Mouse (Mus musculus): ENCODE results near the gene Slc17a5.
A peak's percentile ranks its signal among the peaks of the same experiment; 100 is the strongest.

Gene Slc17a5

DNA sequence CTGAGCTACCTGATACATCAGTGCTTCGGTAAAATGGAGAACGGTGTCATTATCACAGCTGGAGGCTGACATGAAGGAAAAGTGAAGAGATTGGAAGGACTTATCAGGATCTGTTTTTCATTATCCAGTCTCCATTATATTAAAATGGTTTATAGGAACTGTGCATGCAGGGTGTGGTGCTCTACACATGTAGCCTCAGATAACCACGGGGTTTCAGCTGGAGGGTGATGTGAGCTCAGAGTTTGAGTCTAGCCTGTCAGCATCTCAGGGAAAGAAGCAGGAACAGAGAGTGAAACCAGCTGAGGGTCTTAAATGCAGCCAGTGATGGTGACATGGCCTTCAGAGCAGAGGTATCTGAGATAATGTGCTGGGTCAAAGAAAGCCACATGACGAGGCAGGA is 28.4 kb downstream of the Slc17a5 start:
- DNase-seq (ENCODE audit: low read depth, low spot score): no peak

- DNase-seq (ENCODE audit: low read depth, low spot score): no peak
Observed at GRCm38 (mm10) chr9:78558586-78559214, 29.1 kb downstream of the Slc17a5 start.

DNA sequence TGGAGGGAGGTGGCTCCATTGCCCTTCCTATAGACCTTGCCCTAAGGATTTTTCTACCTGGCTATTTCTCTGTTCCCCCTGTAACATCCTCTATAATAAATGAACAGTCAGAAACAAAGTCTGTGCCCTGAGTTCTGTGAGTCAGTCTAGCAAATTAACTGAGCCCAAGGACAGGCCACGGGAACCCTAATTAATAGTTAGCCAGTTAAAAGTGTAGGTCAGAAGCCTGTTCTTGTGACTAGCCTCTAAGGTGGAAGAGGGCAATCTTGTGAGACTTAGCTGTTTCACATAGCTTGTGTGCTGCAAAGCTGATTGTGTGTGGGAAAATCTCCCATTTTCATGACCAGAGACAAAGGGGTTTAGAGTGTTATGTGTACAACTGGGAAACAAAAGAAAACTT is 30.8 kb downstream of the Slc17a5 start:
- DNase-seq (ENCODE audit: low read depth, low spot score): no peak

DNA sequence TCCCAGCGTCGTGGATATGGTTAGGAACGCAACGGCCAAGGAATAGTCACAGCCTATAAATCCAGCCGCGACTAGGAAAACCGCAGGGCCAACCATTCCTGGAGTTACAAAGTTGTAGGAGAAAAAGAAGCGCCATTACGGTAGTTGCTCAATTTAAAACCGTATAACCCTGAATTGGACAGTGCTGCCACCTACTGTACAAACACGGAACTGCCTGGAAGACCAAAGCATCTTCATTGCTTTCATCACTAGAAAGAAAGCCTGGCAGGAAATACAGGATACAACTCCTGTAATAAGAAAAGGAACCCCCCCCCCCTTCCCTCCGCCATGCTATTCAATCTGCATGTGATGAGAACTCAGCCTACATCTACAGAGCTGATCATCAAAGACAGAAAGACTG is 34.9 kb downstream of the Slc17a5 start:
- DNase-seq (ENCODE audit: low read depth, low spot score): peak; percentile 84

DNA sequence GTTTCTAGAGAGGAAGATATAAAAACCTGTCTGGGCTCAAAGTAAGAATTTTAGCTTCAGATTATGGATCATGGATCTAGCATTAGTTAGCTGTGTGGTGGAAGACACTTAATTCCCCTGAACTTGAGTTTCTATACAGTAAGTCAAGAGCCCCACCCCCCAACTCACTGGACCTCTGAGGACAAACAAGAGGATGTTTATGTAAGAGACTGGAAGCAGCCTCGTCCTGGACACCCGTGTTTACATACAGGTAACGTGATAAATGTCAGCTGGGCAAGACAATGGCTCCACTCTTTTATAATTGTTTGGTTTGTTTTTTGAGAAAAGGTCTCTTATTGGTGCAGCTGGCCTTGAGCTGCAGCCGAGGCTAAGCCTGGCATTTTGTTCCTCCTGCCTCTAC is 36.1 kb downstream of the Slc17a5 start:
- no peak for DNase-seq (ENCODE audit: low read depth, low spot score)

- DNase-seq (ENCODE audit: low read depth, low spot score): peak; percentile 55
Observed at GRCm38 (mm10) chr9:78547742-78548141, 40.1 kb downstream of the Slc17a5 start.

GRCm38 (mm10) chr9:78546944-78547343 is 40.9 kb downstream of the Slc17a5 start:
- DNase-seq (ENCODE audit: low read depth, low spot score): no peak

DNA sequence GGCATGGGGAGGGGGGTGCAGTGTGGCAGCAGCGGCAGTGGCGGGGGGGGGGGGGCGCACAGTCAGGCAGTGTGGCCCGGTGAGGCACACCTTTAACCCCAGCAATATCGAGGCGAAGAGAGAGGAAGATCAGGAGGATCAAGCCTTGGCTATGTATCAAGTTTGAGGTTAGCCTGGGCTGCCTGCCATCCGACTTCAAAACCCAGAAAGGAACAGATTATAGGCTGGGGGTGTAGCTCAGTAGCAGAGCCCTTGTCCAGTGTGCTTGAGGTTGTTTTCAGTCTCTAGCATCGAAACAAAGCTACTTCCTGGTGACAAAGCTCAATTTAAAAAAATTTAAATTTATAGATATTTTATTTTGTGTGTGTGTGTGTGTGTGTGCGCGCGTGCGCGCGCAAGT is 46.1 kb downstream of the Slc17a5 start:
- DNase-seq (ENCODE audit: low read depth, low spot score): no peak

DNA sequence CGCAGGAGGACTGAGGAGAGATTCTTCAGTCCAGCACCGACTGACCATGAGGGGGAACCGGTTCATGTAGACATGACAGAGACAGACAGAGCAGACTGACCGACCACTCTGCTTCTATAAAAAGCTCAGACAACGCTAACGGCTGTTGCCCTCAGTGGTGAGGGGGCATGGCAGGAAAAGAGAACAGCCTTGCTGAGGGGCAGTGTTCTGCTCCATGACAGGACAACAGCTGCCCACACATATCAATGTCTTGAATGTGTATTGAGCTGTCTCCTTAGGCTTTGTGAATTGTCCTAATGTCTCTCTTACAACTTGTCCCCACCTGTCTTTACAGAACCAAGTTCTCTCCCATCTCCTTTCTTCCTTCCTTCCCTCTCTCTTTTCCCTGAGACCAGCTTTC is 49.4 kb downstream of the Slc17a5 start:
- no peak for DNase-seq (ENCODE audit: low read depth, low spot score)

GRCm38 (mm10) chr9:78537154-78537873 is 50.5 kb downstream of the Slc17a5 start:
- DNase-seq (ENCODE audit: low read depth, low spot score): no peak

- no peak for DNase-seq (ENCODE audit: low read depth, low spot score)
Observed at GRCm38 (mm10) chr9:78534606-78535005, 53.2 kb downstream of the Slc17a5 start.

GRCm38 (mm10) chr9:78533296-78533935 is 54.4 kb downstream of the Slc17a5 start:
- DNase-seq (ENCODE audit: low read depth, low spot score): no peak

- no peak for DNase-seq (ENCODE audit: low read depth, low spot score)
Observed at GRCm38 (mm10) chr9:78532341-78532819, 55.5 kb downstream of the Slc17a5 start.

- no peak for DNase-seq (ENCODE audit: low read depth, low spot score)
Observed at GRCm38 (mm10) chr9:78531816-78532215, 56.0 kb downstream of the Slc17a5 start.

GRCm38 (mm10) chr9:78527767-78528381 is 60.0 kb downstream of the Slc17a5 start:
- DNase-seq (ENCODE audit: low read depth, low spot score): peak; percentile 78

DNA sequence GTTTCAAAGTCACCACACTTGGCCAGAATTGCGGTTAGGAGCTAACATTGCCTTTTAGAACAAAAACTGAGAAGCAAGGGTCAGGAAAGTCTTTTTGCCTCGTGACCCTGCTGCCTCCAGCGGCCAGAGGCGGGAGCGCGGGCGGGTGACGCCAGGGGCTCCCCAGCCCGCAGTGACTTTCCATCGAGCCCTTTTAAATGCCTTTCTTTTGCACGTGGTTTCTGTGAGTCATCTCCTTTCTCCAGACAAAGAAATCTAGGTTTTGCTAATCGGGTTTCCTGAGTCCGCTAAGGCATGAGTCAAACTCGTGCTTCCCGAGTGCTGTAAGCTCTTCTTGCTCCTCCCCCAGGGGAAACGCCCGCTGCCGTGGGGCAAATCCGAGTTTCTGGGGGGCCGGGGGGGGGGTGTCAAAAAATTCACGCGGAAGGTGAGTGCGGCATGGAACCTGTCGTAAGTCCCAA is 60.5 kb downstream of the Slc17a5 start:
- DNase-seq (ENCODE audit: low read depth, low spot score): peak; percentile 95

DNA sequence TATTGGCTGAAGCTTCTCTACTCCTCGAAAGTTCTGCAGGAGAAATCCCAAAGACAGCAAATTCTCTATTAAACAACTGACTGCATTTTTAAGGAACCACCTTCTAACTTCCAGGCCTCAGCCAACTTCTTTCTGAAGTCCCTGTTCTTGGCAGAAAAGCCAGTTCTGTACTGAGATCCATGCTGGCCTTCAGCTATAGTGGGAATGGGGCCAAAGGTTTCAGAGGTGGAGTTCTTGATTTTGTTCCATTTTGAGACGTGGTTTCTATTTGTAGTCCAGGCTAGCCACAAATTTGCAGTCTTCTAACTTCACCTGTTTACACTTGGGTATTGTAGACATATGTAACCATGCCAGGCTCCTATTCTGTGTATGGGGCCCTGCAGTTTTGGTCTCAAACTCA is 61.6 kb downstream of the Slc17a5 start:
- DNase-seq (ENCODE audit: low read depth, low spot score): no peak

DNA sequence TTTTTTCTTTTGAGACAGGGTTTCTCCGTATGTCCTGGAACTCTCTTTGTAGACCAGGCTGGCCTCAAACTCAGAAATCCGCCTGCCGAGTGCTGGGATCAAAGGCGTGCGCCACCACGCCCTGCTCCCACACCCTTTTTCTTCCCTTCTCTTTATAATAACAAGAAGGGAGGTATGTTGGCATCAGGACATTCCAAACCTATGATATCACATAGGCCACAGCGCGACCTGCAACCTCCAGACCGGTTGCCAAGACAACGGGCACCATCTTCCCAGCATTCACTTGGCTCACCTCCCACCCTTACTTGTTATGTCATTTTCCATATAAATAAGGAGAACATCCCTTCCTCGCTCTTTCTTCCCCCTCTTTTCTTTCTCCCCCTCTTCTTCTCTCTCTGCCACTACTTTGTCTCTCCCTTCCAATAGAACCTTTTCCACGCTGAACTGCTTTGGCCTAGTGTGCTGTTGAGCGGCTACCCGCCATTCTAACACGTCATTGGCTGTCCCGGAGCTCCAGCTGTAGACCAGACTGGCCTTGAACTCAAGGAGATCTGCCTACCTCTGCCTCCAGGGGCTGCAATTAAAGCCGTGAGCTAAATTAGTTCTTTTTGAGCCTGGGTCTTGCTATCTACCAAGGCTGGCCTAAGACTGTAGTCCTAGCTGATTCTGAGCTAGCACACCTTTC is 62.2 kb downstream of the Slc17a5 start:
- DNase-seq (ENCODE audit: low read depth, low spot score): peak; percentile 58

DNA sequence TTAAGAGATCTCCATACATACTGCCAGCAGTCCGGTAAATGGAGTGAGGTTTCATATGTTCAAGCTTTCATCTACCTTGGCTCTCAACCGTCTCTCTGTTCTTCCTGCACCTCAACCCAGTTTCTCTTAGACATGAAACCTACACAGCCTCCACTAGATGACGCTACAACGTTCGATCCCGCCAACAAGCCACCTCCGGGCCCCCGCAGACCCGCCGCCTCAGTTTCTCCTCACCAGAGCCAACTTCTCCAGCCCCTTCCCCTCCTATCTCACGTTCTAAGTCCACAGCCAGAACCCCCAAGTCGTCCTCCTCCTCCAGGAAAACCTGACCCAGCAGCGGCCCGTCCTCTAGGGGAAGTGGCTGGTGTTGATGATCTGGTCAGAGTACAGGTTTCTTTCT is 66.2 kb downstream of the Slc17a5 start:
- peak; percentile 83 for DNase-seq (ENCODE audit: low read depth, low spot score)

DNA sequence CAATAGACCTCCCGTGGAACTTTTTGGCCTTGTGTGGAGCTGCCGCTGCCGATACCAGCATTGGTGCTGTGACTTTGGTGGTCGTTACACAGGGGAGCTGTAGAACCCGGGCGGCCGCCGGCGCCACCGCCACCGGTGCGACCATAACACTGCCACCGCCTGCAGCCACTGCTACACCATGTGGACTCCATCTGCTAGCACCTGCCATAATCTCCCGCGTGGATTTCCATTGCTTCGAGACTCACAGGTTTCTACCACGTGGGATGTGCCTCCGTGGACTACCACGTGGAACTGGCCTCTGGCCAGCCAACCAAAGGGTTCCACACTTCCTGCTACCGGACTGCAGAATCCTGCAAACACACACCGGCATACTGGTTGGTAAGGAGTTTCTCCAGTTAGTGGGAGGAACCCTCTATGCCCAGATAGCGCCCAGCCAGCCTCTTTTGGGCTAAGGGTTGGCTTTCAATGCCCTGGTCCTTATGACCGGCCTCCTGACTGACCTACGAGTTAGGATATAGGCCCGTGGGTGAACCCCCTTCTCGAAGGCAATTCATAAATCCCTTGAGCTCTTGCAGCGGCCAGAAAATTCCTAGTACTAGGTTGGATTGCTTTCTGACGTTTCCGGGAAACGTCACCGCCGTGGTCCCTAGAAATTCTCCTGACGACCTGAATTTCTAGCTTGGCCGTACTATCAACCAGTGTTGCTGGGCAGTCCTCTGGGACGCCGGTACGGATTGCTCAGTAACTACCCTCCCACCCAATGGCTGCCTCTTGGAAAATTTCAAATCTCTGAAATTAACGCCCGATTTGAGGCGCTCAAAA is 66.8 kb downstream of the Slc17a5 start:
- DNase-seq (ENCODE audit: low read depth, low spot score): peak; percentile 62

Data from ES-CJ7 (cell line).